Mouse (Mus musculus) heart, embryonic 11.5 days (tissue): ENCODE data around the gene C1qtnf6. TPM values are rescaled to one million over a fixed set of nuclear protein-coding genes. Genes with fewer than 3 reads are reported as not detected.
A peak's percentile ranks its signal among the peaks of the same experiment; 100 is the strongest.

Experiments
- ATAC-seq: fragments of 200-750 bp; cut with Nextera tagmentation; replicated peaks from 2 replicates; pipeline ENCODE4 v1.8.0; 2017; ENCODE audit warnings: moderate library complexity; ENCODE audit not compliant: insufficient number of reproducible peaks, low FRiP score, low TSS enrichment
- H3K27ac ChIP-seq: fragments of 300-500 bp; sonication (generic); 2 replicates; pipeline ENCODE4 v1.5.1; 2014; ENCODE audit warnings: mild to moderate bottlenecking, low read depth, low read length
- H3K27me3 ChIP-seq: fragments of 300-500 bp; sonication (generic); 2 replicates; pipeline ENCODE4 v1.6.1; 2014; ENCODE audit warnings: mild to moderate bottlenecking, low read length, mixed read lengths; ENCODE audit not compliant: control insufficient read depth, insufficient read depth
- H3K36me3 ChIP-seq: fragments of 300-500 bp; sonication (generic); 2 replicates; pipeline ENCODE4 v1.6.1; 2014; ENCODE audit warnings: mild to moderate bottlenecking, low read length, moderate library complexity, mixed read lengths; ENCODE audit not compliant: control insufficient read depth, insufficient read depth
- H3K4me1 ChIP-seq: fragments of 300-500 bp; sonication (generic); 2 replicates; pipeline ENCODE4 v1.6.1; 2014; ENCODE audit warnings: low read length; ENCODE audit not compliant: control insufficient read depth, insufficient read depth
- H3K4me2 ChIP-seq: fragments of 300-500 bp; sonication (generic); 2 replicates; pipeline ENCODE4 v1.6.1; 2014; ENCODE audit warnings: mild to moderate bottlenecking, moderate library complexity
- H3K4me3 ChIP-seq: fragments of 300-500 bp; sonication (generic); 2 replicates; pipeline ENCODE4 v1.5.1; 2014; ENCODE audit warnings: low read depth, low read length
- H3K9ac ChIP-seq: fragments of 300-500 bp; sonication (generic); 2 replicates; pipeline ENCODE4 v1.6.1; 2014; ENCODE audit warnings: mild to moderate bottlenecking, low read depth, low read length, moderate library complexity
- H3K9me3 ChIP-seq: fragments of 300-500 bp; sonication (generic); replicated peaks from 2 replicates; pipeline ENCODE4 v1.6.1; 2016; ENCODE audit warnings: low read length; ENCODE audit not compliant: control insufficient read depth
- WGBS: fragments of 180-500 bp; shearing (Covaris S2); extraction: QIAGEN DNeasy Blood & Tissue Kit; methylation state at CpG from one replicate; pipeline ENCODE4 v1.1.7; 2014; ENCODE audit not compliant: insufficient replicate concordance; 5-methylcytosine and 5-hydroxymethylcytosine counted together
- polyA plus RNA-seq: library from polyadenylated mRNA; unstranded; fragments of >200 nt; fragmentation: Nextera tagmentation; extraction: Ambion mirVana; gene quantifications from 2 replicates; pipeline ENCODE4 v1.2.1, GENCODE M21; 2014

Gene C1qtnf6
- polyA plus RNA-seq, 1 experiment from 2014 or later, result 36.3 TPM

DNA sequence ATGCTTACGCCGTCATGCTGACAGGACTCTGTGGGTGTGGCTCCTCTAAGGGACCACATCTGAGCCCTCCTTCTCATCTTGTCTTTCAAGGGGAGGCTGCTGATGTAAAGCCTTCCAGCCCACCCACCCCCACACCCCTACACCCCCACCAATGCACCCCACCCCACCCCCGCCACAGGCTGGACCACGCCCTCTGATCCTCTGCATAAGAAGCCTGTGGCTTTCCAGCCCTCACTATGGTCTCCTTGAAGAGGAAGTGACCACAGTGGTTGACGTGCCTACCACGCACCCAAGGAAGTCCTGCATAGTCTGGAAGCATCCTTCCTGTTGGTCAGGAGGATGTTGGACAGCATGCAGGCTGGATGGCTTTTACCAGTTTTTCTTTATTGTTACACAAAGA, 15.5 kb downstream of the C1qtnf6 start:
- 71% methylated on average over 6 of the region's 6 CpGs for WGBS
- Histone ChIP-seq H3K27me3 (no peaks in the 10 kb centered on the region), H3K9ac (no peak overlapping the region), H3K27ac (no peak overlapping the region), H3K4me1 (peaks cover 5% of the 10 kb centered on the region; the same call in 1 of the 2 replicates), H3K36me3 (no peaks in the 10 kb centered on the region), H3K4me3 (no peak overlapping the region), H3K9me3 (no peaks in the 10 kb centered on the region), H3K4me2 (no peak overlapping the region)
- no peak for ATAC-seq

GRCm38 (mm10) chr15:78514393-78515146, 16.6 kb downstream of the C1qtnf6 start:
- Histone ChIP-seq H3K9me3 (no peaks in the 10 kb centered on the region), H3K9ac (no peak overlapping the region), H3K4me1 (peaks cover 13% of the 10 kb centered on the region; the same call in 1 of the 2 replicates), H3K36me3 (no peaks in the 10 kb centered on the region), H3K4me2 (no peak overlapping the region), H3K27me3 (no peaks in the 10 kb centered on the region), H3K4me3 (no peak overlapping the region), H3K27ac (no peak overlapping the region)
- 31% methylated on average over 7 of the region's 7 CpGs for WGBS
- 0 out of 2 replicates have a peak, but pooled peaks have one; percentile 19 for ATAC-seq

GRCm38 (mm10) chr15:78513019-78513418, 18.2 kb downstream of the C1qtnf6 start:
- H3K4me1 ChIP-seq, result peaks cover 9% of the 10 kb centered on the region; the same call in 1 of the 2 replicates
- H3K4me3 ChIP-seq, result no peak overlapping the region
- no peak overlapping the region for H3K4me2 ChIP-seq
- no peaks in the 10 kb centered on the region for H3K36me3 ChIP-seq
- 84% methylated on average over 14 of the region's 14 CpGs for WGBS
- H3K27me3 ChIP-seq, result no peaks in the 10 kb centered on the region
- H3K27ac ChIP-seq, result no peak overlapping the region
- no peak for ATAC-seq
- H3K9me3 ChIP-seq, result no peaks in the 10 kb centered on the region
- H3K9ac ChIP-seq, result no peak overlapping the region

GRCm38 (mm10) chr15:78511951-78512350, 19.3 kb downstream of the C1qtnf6 start:
- Histone ChIP-seq H3K4me1 (0 out of 2 replicates have a peak, but pooled peaks cover 8% of the 10 kb centered on the region), H3K9me3 (no peaks in the 10 kb centered on the region), H3K9ac (no peak overlapping the region), H3K27ac (no peak overlapping the region), H3K27me3 (no peaks in the 10 kb centered on the region), H3K36me3 (no peaks in the 10 kb centered on the region), H3K4me2 (no peak overlapping the region), H3K4me3 (no peak overlapping the region)
- no peak for ATAC-seq
- WGBS, result 67% methylated on average over 7 of the region's 7 CpGs

DNA sequence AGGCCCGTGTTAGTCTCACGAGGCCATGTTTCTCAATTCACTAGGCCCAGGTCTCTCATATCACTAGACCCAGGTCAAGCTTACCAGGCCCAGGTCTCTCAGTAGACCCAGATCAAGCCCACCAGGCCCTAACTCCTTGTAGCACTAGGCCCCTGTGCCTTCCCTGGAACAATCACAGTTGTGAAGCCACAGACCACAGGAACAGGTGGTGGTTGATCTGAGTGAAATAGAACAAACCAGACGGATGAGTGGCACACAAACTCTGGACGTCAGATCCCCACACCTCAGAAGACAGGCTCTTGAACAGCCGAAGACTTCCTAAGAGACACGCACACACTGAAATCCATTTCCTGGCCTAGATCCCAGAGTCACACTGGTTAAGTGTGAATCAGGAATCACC, 20.5 kb downstream of the C1qtnf6 start:
- Histone ChIP-seq H3K27ac (no peak overlapping the region), H3K4me3 (no peak overlapping the region), H3K9me3 (no peaks in the 10 kb centered on the region), H3K4me2 (no peak overlapping the region), H3K36me3 (no peaks in the 10 kb centered on the region), H3K27me3 (no peaks in the 10 kb centered on the region), H3K4me1 (0 out of 2 replicates have a peak, but pooled peaks cover 8% of the 10 kb centered on the region), H3K9ac (no peak overlapping the region)
- ATAC-seq, result no peak
- WGBS, result 79% methylated on average over 6 of the region's 6 CpGs

DNA sequence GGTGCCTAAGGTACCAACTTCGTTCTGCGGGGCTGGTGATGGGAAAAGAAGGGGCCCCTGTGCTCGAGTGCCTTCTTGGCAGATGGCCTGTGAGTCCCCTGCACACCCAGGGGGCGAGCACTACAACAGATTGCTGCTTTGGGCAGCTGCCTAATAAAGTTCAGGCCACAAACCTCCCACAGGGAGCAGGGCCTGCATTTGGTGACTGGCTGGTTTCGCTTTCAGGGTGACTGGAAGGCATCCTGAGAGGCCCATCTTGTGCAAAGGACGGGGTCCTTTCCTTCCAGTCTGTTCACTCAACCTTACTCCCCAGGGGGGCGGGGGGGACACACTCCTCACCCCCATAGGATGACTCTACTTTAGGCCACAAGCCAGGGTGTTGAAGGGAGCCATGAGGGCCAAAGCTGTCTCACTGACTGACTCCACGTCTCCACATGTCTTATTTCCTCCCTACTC, 21.1 kb downstream of the C1qtnf6 start:
- Histone ChIP-seq H3K4me3 (no peak overlapping the region), H3K9me3 (no peaks in the 10 kb centered on the region), H3K27ac (no peak overlapping the region), H3K9ac (peak overlapping the region; percentile 34), H3K4me2 (no peak overlapping the region), H3K36me3 (no peaks in the 10 kb centered on the region), H3K27me3 (no peaks in the 10 kb centered on the region), H3K4me1 (0 out of 2 replicates have a peak, but pooled peaks cover 8% of the 10 kb centered on the region)
- ATAC-seq, result no peak
- WGBS, result 67% methylated on average over 8 of the region's 8 CpGs

- Histone ChIP-seq H3K9ac (0 out of 2 replicates have a peak overlapping the region, but pooled peaks have one; percentile 34), H3K4me1 (0 out of 2 replicates have a peak, but pooled peaks cover 8% of the 10 kb centered on the region), H3K36me3 (no peaks in the 10 kb centered on the region), H3K4me2 (0 out of 2 replicates have a peak overlapping the region, but pooled peaks have one; percentile 19), H3K4me3 (no peak overlapping the region), H3K9me3 (no peaks in the 10 kb centered on the region), H3K27me3 (no peaks in the 10 kb centered on the region), H3K27ac (no peak overlapping the region)
- 39% methylated on average over 12 of the region's 12 CpGs for WGBS
- ATAC-seq, result no peak
Measured at GRCm38 (mm10) chr15:78509297-78509899, 21.8 kb downstream of the C1qtnf6 start.

- Histone ChIP-seq H3K27ac (no peak overlapping the region), H3K9ac (no peak overlapping the region), H3K9me3 (no peaks in the 10 kb centered on the region), H3K36me3 (no peaks in the 10 kb centered on the region), H3K4me2 (no peak overlapping the region), H3K4me1 (peaks cover 8% of the 10 kb centered on the region; the same call in 1 of the 2 replicates), H3K4me3 (no peak overlapping the region), H3K27me3 (no peaks in the 10 kb centered on the region)
- ATAC-seq, result no peak
- 53% methylated on average over 7 of the region's 7 CpGs for WGBS
Measured at GRCm38 (mm10) chr15:78508443-78508842, 22.8 kb downstream of the C1qtnf6 start.
